Comparison of ENCODE assay signal across 8 mouse cellular contexts in the genomic region with DNA sequence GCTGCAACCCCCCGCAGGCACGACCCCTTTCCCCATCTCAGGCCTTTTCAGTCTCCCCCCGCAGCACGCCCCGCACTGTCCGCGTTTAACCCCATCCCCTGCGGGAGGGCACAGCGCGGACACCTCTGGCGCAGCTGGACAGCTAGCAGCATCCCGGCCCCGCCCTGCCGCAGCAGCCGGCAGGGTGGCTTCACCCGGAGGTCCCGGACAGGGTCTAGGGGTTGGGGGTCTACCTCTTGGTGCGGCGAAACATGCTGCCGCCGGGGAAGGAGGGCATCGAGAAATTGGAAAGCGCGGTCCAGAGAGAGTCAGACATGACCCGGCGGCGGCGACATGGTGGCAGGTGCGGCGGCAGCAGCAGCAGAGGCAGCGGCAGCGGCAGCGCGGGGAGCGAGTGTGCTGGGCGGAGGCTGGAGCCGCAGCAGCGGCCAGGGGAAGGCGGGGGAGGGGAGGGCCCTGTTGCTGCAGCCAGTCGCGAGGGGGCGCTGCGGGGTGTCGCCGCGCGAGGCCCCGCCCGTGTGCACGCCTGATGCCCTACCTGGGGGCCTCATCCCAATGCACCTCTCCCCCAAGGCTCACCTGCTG. TPM values are rescaled to one million over a fixed set of nuclear protein-coding genes. Genes with fewer than 3 reads are reported as not detected.
DNase-seq lines count a peak whose midpoint lies in the region; ATAC-seq and TF ChIP-seq lines count a peak whose summit lies in the region.

A gene (minus strand): TSS at position 398 of the 585 bp plus-strand sequence.

- ATAC-seq in erythroid progenitor cell, adult 5-6 weeks (replicated peaks; ENCODE audit: low FRiP score, poor library complexity, severe bottlenecking) = peak; percentile 80
- ATAC-seq in hindbrain, embryonic 12.5 days (ENCODE audit: low FRiP score) = peak; percentile 72
- ATAC-seq in megakaryocyte, adult 5-6 weeks (ENCODE audit: poor library complexity, severe bottlenecking) = peak; percentile 89

- peak; percentile 22 for DNase-seq in gastrocnemius, adult 18-20 months (ENCODE audit: low spot score)
- DNase-seq in gastrocnemius, adult 8-10 months (ENCODE audit: low spot score in 2 of 2) = no peak
- peak; percentile 93 for DNase-seq in brain, embryonic 14.5 days (ENCODE audit: low read depth)
- DNase-seq in left cerebral cortex, adult 2 months (ENCODE audit: extremely low spot score in 1 of 2, low spot score in 2 of 2) = peak; percentile 81 to 84
- peak; percentile 84 for DNase-seq in right cerebral cortex, postnatal 14 days

- H3K4me1 ChIP-seq in hindbrain, embryonic 12.5 days = peaks cover 31% of the 10 kb centered on the region

- peak within 1 kb of the TSS; percentile 96 for H3K27ac ChIP-seq in hindbrain, embryonic 12.5 days
- H3K27ac ChIP-seq in left cerebral cortex, adult 2 months = peak within 1 kb of the TSS; percentile 91

- H3K4me3 ChIP-seq in hindbrain, embryonic 12.5 days = peak within 1 kb of the TSS; percentile 70
- peak within 1 kb of the TSS; percentile 89 for H3K4me3 ChIP-seq in left cerebral cortex, adult 2 months

- peaks cover 62% of the 10 kb centered on the region for H3K27me3 ChIP-seq in hindbrain, embryonic 12.5 days

- no peaks in the 10 kb centered on the region for H3K9me3 ChIP-seq in hindbrain, embryonic 12.5 days (replicated peaks)

- intact Hi-C loops in left cerebral cortex, adult 2 months (cut with DNase I) = no loop called here

- H3K4me2 ChIP-seq in hindbrain, embryonic 12.5 days (replicated peaks) = peak within 1 kb of the TSS; percentile 65

- TF ChIP-seq CTCF in brain, embryonic 14.5 days (IDR thresholded peaks at IDR 0.05; ENCODE audit: borderline replicate concordance, extremely low read depth, insufficient read depth, insufficient read length) = peak; percentile 67
- TF ChIP-seq CTCF in left cerebral cortex, adult 2 months (IDR thresholded peaks at IDR 0.05) = peak; percentile 85

- TF ChIP-seq POLR2A in brain, embryonic 14.5 days (IDR thresholded peaks at IDR 0.05; ENCODE audit: borderline replicate concordance, extremely low read depth, insufficient read depth, insufficient read length, poor library complexity, severe bottlenecking) = peak; percentile 87

- H3K9ac ChIP-seq in hindbrain, embryonic 12.5 days = peak within 1 kb of the TSS; percentile 89

- under 1% methylated on average over 49 of the region's 50 CpGs for WGBS in hindbrain, embryonic 12.5 days

- peaks cover 2% of the 10 kb centered on the region; the same call in 1 of the 2 replicates for H3K36me3 ChIP-seq in hindbrain, embryonic 12.5 days

RNA-seq across cellular contexts. Expression of the gene that starts here (rescaled TPM):
- total RNA-seq in gastrocnemius, adult 18-20 months (2021) = under 1 TPM in 1 of 2 experiments, not detected in 1; 0.07 TPM
- under 1 TPM in 1 of 4 experiments, not detected in 3; 0.07 TPM for total RNA-seq in gastrocnemius, adult 8-10 months (2022)
- polyA plus RNA-seq in brain, embryonic 14.5 days (2012; rRNA removed) = 133 and 166 TPM in 2 replicates
- total RNA-seq in erythroid progenitor cell, adult 5-6 weeks (2015; ENCODE audit: low replicate concordance) = not detected in 2 replicates
- not detected in 2 replicates for total RNA-seq in erythroid progenitor cell, adult 5-6 weeks (2017; ENCODE audit: low replicate concordance)
- 36.8 and 37.9 TPM in 2 replicates for polyA plus RNA-seq in hindbrain, embryonic 12.5 days (2016; fragmentation: Nextera tagmentation; extraction: Ambion mirVana)
- total RNA-seq in left cerebral cortex, adult 2 months (2021) = 10 to 100 TPM; 89.4 to 95.7 TPM
- total RNA-seq in megakaryocyte, adult 5-6 weeks (2015) = 0.02 TPM in 1 of 2 replicates, not detected in the other
- 0.07 and 0.08 TPM in 2 replicates for total RNA-seq in megakaryocyte, adult 5-6 weeks (2017)

Comparison
In these comparisons a context has a peak if more than half of its experiments do, and no peak if none do; other contexts are left out.
1. RNA of the gene that starts here (total RNA-seq): 89.4 to 95.7 TPM in left cerebral cortex, adult 2 months; 0.02 to 0.08 TPM in megakaryocyte, adult 5-6 weeks, 0.07 TPM in gastrocnemius, adult 18-20 months, 0.07 TPM in gastrocnemius, adult 8-10 months and not detected in erythroid progenitor cell, adult 5-6 weeks; every median in the first group is over 10 times any median in the second.
2. Peak in DNase-seq in gastrocnemius, adult 18-20 months; RNA of the gene not detected or under 1 TPM.
3. Peak in ATAC-seq in erythroid progenitor cell, adult 5-6 weeks; RNA of the gene not detected or under 1 TPM.
4. Peak in ATAC-seq in megakaryocyte, adult 5-6 weeks; RNA of the gene not detected or under 1 TPM.
5. DNase-seq: peak in brain, embryonic 14.5 days (single experiment), left cerebral cortex, adult 2 months (2 of 2) and right cerebral cortex, postnatal 14 days (single experiment); none in gastrocnemius, adult 8-10 months (0 of 2).
6. Peak in every context shown above with its lines, with median percentiles within 50 percentile points of each other: ATAC-seq.